ENCODE assay signal across 9 mouse cellular contexts in genomic region chr9:44135731-44136411, GRCm38 (mm10). TPM values are rescaled to one million over a fixed set of nuclear protein-coding genes. Genes with fewer than 3 reads are reported as not detected.
A peak's percentile ranks its signal among the peaks of the same experiment; 100 is the strongest.
DNase-seq lines count a peak whose midpoint lies in the region; ATAC-seq and TF ChIP-seq lines count a peak whose summit lies in the region.
"Had no signal": no experiment of that assay in that cellular context is flagged by ENCODE, and none has a peak within 500 bp of the region (broad histone marks: within the 10 kb centered on the region; RNA-seq: fewer than 3 reads in every experiment).

No protein-coding gene starts in this region.

- peak; percentile 74 for DNase-seq in cerebellum, adult 11-12 months
- no peak for DNase-seq in cerebellum, adult 11 months
- no peak for DNase-seq in forebrain, embryonic 10.5 days (ENCODE audit: extremely low spot score, low spot score)
- DNase-seq in embryo, embryonic 9.5 days (ENCODE audit: extremely low spot score) = no peak
- no peak for DNase-seq in gastrocnemius, postnatal 36 days
- DNase-seq in left cerebral cortex, postnatal 4 days = no peak

- peak overlapping the region; percentile 87 for H3K4me2 ChIP-seq in limb, embryonic 15.5 days

- H3K9ac ChIP-seq in limb, embryonic 15.5 days = no peak overlapping the region

- WGBS in forebrain, embryonic 10.5 days = 68% methylated on average over 7 of the region's 7 CpGs
- 40% methylated on average over 7 of the region's 7 CpGs for WGBS in limb, embryonic 15.5 days

- peaks cover 80% of the 10 kb centered on the region for H3K4me1 ChIP-seq in E14TG2a.4 (replicated peaks; ENCODE audit: low read depth, low read length)
- H3K4me1 ChIP-seq in forebrain, embryonic 10.5 days = peaks cover 60% of the 10 kb centered on the region
- peaks cover 43% of the 10 kb centered on the region for H3K4me1 ChIP-seq in limb, embryonic 15.5 days

- peaks cover 56% of the 10 kb centered on the region for H3K27me3 ChIP-seq in E14TG2a.4 (ENCODE audit: insufficient read depth, low read length)
- H3K27me3 ChIP-seq in forebrain, embryonic 10.5 days (ENCODE audit: poor library complexity, severe bottlenecking) = peaks cover 65% of the 10 kb centered on the region
- H3K27me3 ChIP-seq in limb, embryonic 15.5 days = peaks cover 10% of the 10 kb centered on the region; the same call in 1 of the 2 replicates

- H3K27ac ChIP-seq in forebrain, embryonic 10.5 days = 0 out of 2 replicates have a peak overlapping the region, but pooled peaks have one; percentile 74
- peak overlapping the region; percentile 86 for H3K27ac ChIP-seq in limb, embryonic 15.5 days

- H3K4me3 ChIP-seq in E14TG2a.4 (replicated peaks; ENCODE audit: low read length) = peak overlapping the region; percentile 86
- H3K4me3 ChIP-seq in forebrain, embryonic 10.5 days = peak overlapping the region; percentile 63
- peak overlapping the region; percentile 64 for H3K4me3 ChIP-seq in limb, embryonic 15.5 days

- no peaks in the 10 kb centered on the region for H3K9me3 ChIP-seq in E14TG2a.4 (ENCODE audit: low read length)
- no peaks in the 10 kb centered on the region for H3K9me3 ChIP-seq in forebrain, embryonic 10.5 days
- no peaks in the 10 kb centered on the region for H3K9me3 ChIP-seq in limb, embryonic 15.5 days

- H3K36me3 ChIP-seq in E14TG2a.4 (ENCODE audit: insufficient read depth, low read length) = peaks cover 47% of the 10 kb centered on the region
- peaks cover 21% of the 10 kb centered on the region for H3K36me3 ChIP-seq in forebrain, embryonic 10.5 days (replicated peaks)
- H3K36me3 ChIP-seq in limb, embryonic 15.5 days = peaks cover 40% of the 10 kb centered on the region

- TF ChIP-seq CTCF in E14TG2a.4 (conservative IDR thresholded peaks at IDR 0.05; ENCODE audit: low read length) = no peak

- ATAC-seq in limb, embryonic 15.5 days (ENCODE audit: insufficient number of reproducible peaks, low FRiP score, low TSS enrichment, low read depth) = peak; percentile 35; the same call in 1 of the 2 replicates

- intact Hi-C loops in gastrocnemius, postnatal 36 days (cut with DNase I) = loop anchor here (10.0 kb wide), 1 partner anchor 99 kb away; the partner anchor contains the start of gene Cbl
- intact Hi-C loops in left cerebral cortex, postnatal 4 days (cut with DNase I) = no loop called here

RNA-seq across cellular contexts. Expression of gene Mcam, which starts 1.6 kb away (rescaled TPM):
- 10.1 and 11.4 TPM in 2 replicates for polyA plus RNA-seq in forebrain, embryonic 10.5 days (2016; fragmentation: Nextera tagmentation; extraction: Ambion mirVana)
- 41.5 and 47.3 TPM in 2 replicates for polyA plus RNA-seq in limb, embryonic 15.5 days (2015; fragmentation: Nextera tagmentation; extraction: Ambion mirVana)
- 10 to 100 TPM; 24.2 to 31.2 TPM for total RNA-seq in gastrocnemius, postnatal 36 days (2021)
- total RNA-seq in left cerebral cortex, postnatal 4 days (2021) = 10 to 100 TPM; 13.7 to 16.9 TPM

RNA-seq across cellular contexts. Expression of gene Rnf26, which starts 22.6 kb away (rescaled TPM):
- polyA plus RNA-seq in forebrain, embryonic 10.5 days (2016; fragmentation: Nextera tagmentation; extraction: Ambion mirVana) = 79.5 and 81.5 TPM in 2 replicates
- 61.9 and 70.5 TPM in 2 replicates for polyA plus RNA-seq in limb, embryonic 15.5 days (2015; fragmentation: Nextera tagmentation; extraction: Ambion mirVana)
- 1 to 10 TPM; 2.1 to 3.6 TPM for total RNA-seq in gastrocnemius, postnatal 36 days (2021)
- 10 to 100 TPM; 31.1 to 33.1 TPM for total RNA-seq in left cerebral cortex, postnatal 4 days (2021)

RNA-seq across cellular contexts. Expression of gene Gm49380, which starts 22.6 kb away (rescaled TPM):
- polyA plus RNA-seq in forebrain, embryonic 10.5 days (2016; fragmentation: Nextera tagmentation; extraction: Ambion mirVana) = 0.06 and 0.36 TPM in 2 replicates
- 0.27 and 0.28 TPM in 2 replicates for polyA plus RNA-seq in limb, embryonic 15.5 days (2015; fragmentation: Nextera tagmentation; extraction: Ambion mirVana)
- 1 to 10 TPM in 1 of 2 experiments, under 1 TPM in 1; 0.57 to 1.3 TPM for total RNA-seq in gastrocnemius, postnatal 36 days (2021)
- under 1 TPM in 1 of 2 experiments, not detected in 1; 0.44 TPM for total RNA-seq in left cerebral cortex, postnatal 4 days (2021)

RNA-seq across cellular contexts. Expression of gene C1qtnf5, which starts 28.8 kb away (rescaled TPM):
- polyA plus RNA-seq in forebrain, embryonic 10.5 days (2016; fragmentation: Nextera tagmentation; extraction: Ambion mirVana) = not detected in 2 replicates
- polyA plus RNA-seq in limb, embryonic 15.5 days (2015; fragmentation: Nextera tagmentation; extraction: Ambion mirVana) = 8.5 and 9.4 TPM in 2 replicates
- total RNA-seq in gastrocnemius, postnatal 36 days (2021) = 1 to 10 TPM; 6.7 to 9.6 TPM
- total RNA-seq in left cerebral cortex, postnatal 4 days (2021) = 10 to 100 TPM in 1 of 2 experiments, 1 to 10 TPM in 1; 5.3 to 10.6 TPM

RNA-seq across cellular contexts. Expression of gene Mfrp, which starts 34.3 kb away (rescaled TPM):
- 0.15 and 0.26 TPM in 2 replicates for polyA plus RNA-seq in forebrain, embryonic 10.5 days (2016; fragmentation: Nextera tagmentation; extraction: Ambion mirVana)
- 0.10 and 0.20 TPM in 2 replicates for polyA plus RNA-seq in limb, embryonic 15.5 days (2015; fragmentation: Nextera tagmentation; extraction: Ambion mirVana)
- total RNA-seq in gastrocnemius, postnatal 36 days (2021) = not detected
- not detected for total RNA-seq in left cerebral cortex, postnatal 4 days (2021)
- total RNA-seq: gastrocnemius, postnatal 4 days had no signal

Comparison
In these comparisons a context has a peak if more than half of its experiments do, and no peak if none do; other contexts are left out.
1. RNA of gene Rnf26, which starts 22.6 kb away (total RNA-seq): 31.1 to 33.1 TPM in left cerebral cortex, postnatal 4 days; 2.1 to 3.6 TPM in gastrocnemius, postnatal 36 days; every median in the first group is over 4 times any median in the second.
2. Peak in every context shown above with its lines, with median percentiles within 50 percentile points of each other: H3K4me3 ChIP-seq.